Mouse (Mus musculus) hindbrain, embryonic 11.5 days (tissue): ENCODE results near the gene Sec1. TPM values are rescaled to one million over a fixed set of nuclear protein-coding genes. Genes with fewer than 3 reads are reported as not detected.

ENCODE experiments used
- ATAC-seq: fragments of 200-750 bp; cut with Nextera tagmentation; 2 replicates; pipeline ENCODE4 v1.8.0; 2017; ENCODE audit warnings: mild to moderate bottlenecking, moderate TSS enrichment, moderate library complexity; ENCODE audit not compliant: low FRiP score
- DNase-seq: peaks from one replicate; pipeline ENCODE4 v3.0.0-alpha.2; 2015; ENCODE audit warnings: low spot score
- H3K27ac ChIP-seq: fragments of 300-500 bp; sonication (generic); 2 replicates; pipeline ENCODE4 v1.5.1; 2014; ENCODE audit warnings: mild to moderate bottlenecking, low read depth, low read length
- H3K27me3 ChIP-seq: fragments of 300-500 bp; sonication (generic); 2 replicates; pipeline ENCODE4 v1.6.1; 2014; ENCODE audit warnings: mild to moderate bottlenecking, low read length, moderate library complexity, mixed read lengths; ENCODE audit not compliant: control insufficient read depth, insufficient read depth
- H3K36me3 ChIP-seq: fragments of 300-500 bp; sonication (generic); 2 replicates; pipeline ENCODE4 v1.6.1; 2014; ENCODE audit warnings: mild to moderate bottlenecking, low read length, moderate library complexity, mixed read lengths; ENCODE audit not compliant: control insufficient read depth, insufficient read depth
- H3K4me1 ChIP-seq: fragments of 300-500 bp; sonication (generic); replicated peaks from 2 replicates; pipeline ENCODE4 v1.6.1; 2014; ENCODE audit warnings: low read length, mixed read lengths; ENCODE audit not compliant: control insufficient read depth, insufficient read depth
- H3K4me2 ChIP-seq: fragments of 300-500 bp; sonication (generic); replicated peaks from 2 replicates; pipeline ENCODE4 v1.6.1; 2014; ENCODE audit warnings: mild to moderate bottlenecking, low read depth, low read length
- H3K4me3 ChIP-seq: fragments of 300-500 bp; sonication (generic); 2 replicates; pipeline ENCODE4 v1.5.1; 2014; ENCODE audit warnings: low read depth, low read length
- H3K9ac ChIP-seq: fragments of 300-500 bp; sonication (generic); 2 replicates; pipeline ENCODE4 v1.6.1; 2014; ENCODE audit warnings: low read depth, low read length
- H3K9me3 ChIP-seq: fragments of 300-500 bp; sonication (generic); 2 replicates; pipeline ENCODE4 v1.6.1; 2016; ENCODE audit warnings: low read length; ENCODE audit not compliant: control insufficient read depth
- WGBS: fragments of 180-500 bp; shearing (Covaris S2); extraction: QIAGEN DNeasy Blood & Tissue Kit; methylation state at CpG from one replicate; pipeline ENCODE4 v1.1.7; 2014; 5-methylcytosine and 5-hydroxymethylcytosine counted together
- polyA plus RNA-seq: library from polyadenylated mRNA; unstranded; fragments of >200 nt; fragmentation: Nextera tagmentation; extraction: Ambion mirVana; gene quantifications from 2 replicates; pipeline ENCODE4 v1.2.1, GENCODE M21; 2014

Gene Sec1
- 0.29 and 0.75 TPM in 2 replicates for polyA plus RNA-seq

DNA sequence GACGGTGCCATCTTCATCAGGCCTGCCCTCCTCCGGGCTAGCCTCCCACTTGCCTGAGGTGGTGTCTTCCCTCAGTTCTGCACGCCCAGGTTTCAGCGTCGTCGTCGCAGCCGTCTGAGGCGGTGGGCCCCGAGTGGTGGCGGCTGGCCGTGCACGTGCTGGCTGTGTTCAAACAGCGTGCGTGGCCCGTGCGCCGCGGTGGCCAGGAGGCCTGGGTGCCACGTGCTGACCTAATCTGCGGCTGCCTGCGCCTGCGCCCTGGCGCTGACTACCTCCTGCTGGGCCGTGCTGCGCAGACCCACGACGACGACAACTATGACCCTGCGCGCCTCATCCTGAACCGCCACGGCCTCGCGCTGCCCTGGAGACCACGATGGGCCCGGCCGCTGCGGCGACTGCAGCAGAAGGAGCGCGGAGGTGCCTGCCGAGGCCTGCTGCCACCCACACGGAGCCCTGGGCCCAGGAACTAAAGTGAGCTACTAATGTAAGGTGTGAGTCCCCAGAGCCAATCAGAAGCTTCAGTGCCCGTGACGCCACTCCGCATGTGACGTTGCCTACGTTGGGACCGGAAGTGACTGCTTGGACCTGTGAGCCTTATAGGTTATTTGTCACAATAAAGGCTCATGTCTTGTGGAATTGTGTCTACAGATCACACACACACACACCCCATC lies at the start of gene Sec1:
TSS of gene Sec1 (minus strand) at position 482 of the 671 bp plus-strand sequence.
- Histone ChIP-seq H3K27me3 (peaks cover 10% of the 10 kb centered on the region), H3K4me3 (no peak within 1 kb of the TSS), H3K9me3 (no peaks in the 10 kb centered on the region), H3K4me1 (no peaks in the 10 kb centered on the region), H3K4me2 (no peak within 1 kb of the TSS), H3K36me3 (no peaks in the 10 kb centered on the region), H3K27ac (0 out of 2 replicates have a peak within 1 kb of the TSS, but pooled peaks have one; percentile 11), H3K9ac (no peak within 1 kb of the TSS)
- WGBS: 85% methylated on average over 50 of the region's 50 CpGs
- DNase-seq (no peak), ATAC-seq (no peak)

DNA sequence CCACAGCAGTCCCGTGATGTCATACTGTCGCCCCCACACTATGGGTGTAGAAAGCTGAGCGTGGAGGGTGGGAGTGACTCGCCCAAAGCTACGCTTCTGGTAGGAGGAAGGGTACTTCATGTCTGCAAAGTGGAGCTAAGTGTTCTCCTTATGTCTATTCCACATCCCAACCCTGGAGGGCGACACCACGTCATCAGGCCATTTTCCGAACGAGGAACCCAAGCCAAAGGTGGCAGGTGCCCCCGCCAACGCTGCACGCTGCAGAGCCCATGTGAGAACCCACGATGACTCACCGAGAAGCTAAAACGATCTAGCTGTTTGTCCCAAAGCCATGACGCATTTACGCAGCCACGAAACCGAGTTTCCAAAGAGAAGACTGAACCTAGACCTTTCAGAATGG lies 48.1 kb upstream of the Sec1 start:
- no peak overlapping the region for H3K4me2 ChIP-seq
- H3K9ac ChIP-seq: no peak overlapping the region

DNA sequence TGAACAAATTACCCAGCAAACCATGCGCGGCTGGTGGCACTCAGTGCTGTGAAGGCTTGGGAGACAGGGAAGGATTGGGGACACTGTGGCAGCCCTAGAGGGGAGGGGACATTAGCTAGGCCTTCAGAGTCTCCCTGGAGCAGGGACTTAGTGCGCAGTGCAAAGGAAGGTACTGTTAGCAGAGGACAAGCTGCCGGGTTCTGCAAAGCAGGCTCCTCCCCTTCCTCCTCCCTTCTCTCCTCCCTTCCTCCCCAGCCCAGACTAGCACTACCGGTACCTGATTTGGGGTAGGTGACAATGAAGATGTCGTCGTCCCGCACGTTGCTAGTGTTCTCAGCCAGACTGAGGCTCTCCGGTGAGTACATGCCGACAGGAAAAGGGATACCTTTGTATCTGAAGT lies 47.6 kb upstream of the Sec1 start:
- Histone ChIP-seq H3K9ac (no peak overlapping the region), H3K4me2 (no peak overlapping the region), H3K27ac (no peak overlapping the region)

More for the DNA sequence above, 48.1 kb upstream of the Sec1 start:
- H3K27me3 ChIP-seq: no peaks in the 10 kb centered on the region; the same call in 1 of the 2 replicates
- WGBS: 41% methylated on average over 19 of the region's 19 CpGs
- no peaks in the 10 kb centered on the region for H3K4me1 ChIP-seq
- H3K36me3 ChIP-seq: no peaks in the 10 kb centered on the region
- no peaks in the 10 kb centered on the region for H3K9me3 ChIP-seq
- ATAC-seq (no peak), DNase-seq (no peak)
- no peak overlapping the region for H3K27ac ChIP-seq
- no peak overlapping the region for H3K4me3 ChIP-seq

DNA sequence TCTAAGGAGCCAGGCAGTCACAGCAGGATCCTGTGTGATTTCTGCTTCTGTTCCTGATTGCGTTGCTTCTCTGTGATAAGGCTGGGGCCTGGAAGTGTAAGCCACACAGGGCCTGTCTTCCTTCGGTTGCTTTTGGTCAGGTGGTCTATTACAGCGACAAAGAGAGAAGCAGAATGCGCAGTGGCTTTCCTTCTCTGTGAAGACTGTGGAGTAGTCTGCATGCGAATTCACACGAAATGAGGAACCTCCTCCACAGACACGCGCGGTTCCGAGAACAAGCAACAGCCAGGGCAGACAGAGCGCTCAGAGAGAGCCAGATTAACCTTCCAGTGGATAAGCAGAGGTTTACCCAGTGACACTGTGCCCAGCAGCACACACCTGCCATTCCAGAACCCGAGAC lies 47.1 kb upstream of the Sec1 start:
- no peak overlapping the region for H3K4me3 ChIP-seq
- H3K9me3 ChIP-seq: no peaks in the 10 kb centered on the region
- no peak overlapping the region for H3K27ac ChIP-seq
- no peak overlapping the region for H3K4me2 ChIP-seq
- no peak overlapping the region for H3K9ac ChIP-seq
- no peaks in the 10 kb centered on the region for H3K4me1 ChIP-seq
- no peaks in the 10 kb centered on the region for H3K36me3 ChIP-seq
- 88% methylated on average over 12 of the region's 12 CpGs for WGBS
- DNase-seq (no peak), ATAC-seq (no peak)
- no peaks in the 10 kb centered on the region; the same call in 1 of the 2 replicates for H3K27me3 ChIP-seq

More for the DNA sequence above, 47.6 kb upstream of the Sec1 start:
- Histone ChIP-seq H3K27me3 (no peaks in the 10 kb centered on the region; the same call in 1 of the 2 replicates), H3K4me3 (no peak overlapping the region), H3K36me3 (no peaks in the 10 kb centered on the region), H3K9me3 (no peaks in the 10 kb centered on the region), H3K4me1 (no peaks in the 10 kb centered on the region)
- DNase-seq: no peak
- no peak for ATAC-seq
- WGBS: 32% methylated on average over 11 of the region's 11 CpGs

DNA sequence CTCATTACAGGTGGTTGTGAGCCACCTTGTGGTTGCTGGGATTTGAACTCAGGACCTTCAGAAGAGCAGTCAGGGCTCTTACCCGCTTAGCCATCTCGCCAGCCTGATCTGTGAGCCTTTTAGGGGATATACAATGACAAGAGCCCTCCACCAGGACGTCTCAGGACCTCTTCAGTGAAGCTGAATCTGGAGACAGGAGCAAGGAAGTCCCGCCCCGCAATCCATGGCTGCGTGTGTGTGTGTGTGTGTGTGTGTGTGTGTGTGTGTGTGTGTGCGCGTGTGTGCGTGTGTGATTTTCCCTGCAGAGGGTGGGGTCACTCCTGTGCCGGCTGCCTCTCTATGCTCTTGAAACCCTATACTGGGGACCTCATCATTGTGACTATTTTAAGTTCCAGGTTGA lies 45.6 kb upstream of the Sec1 start:
- H3K4me1 ChIP-seq: no peaks in the 10 kb centered on the region
- no peaks in the 10 kb centered on the region for H3K36me3 ChIP-seq
- H3K9ac ChIP-seq: no peak overlapping the region
- H3K4me3 ChIP-seq: no peak overlapping the region
- no peaks in the 10 kb centered on the region; the same call in 1 of the 2 replicates for H3K27me3 ChIP-seq
- H3K27ac ChIP-seq: no peak overlapping the region
- no peak for ATAC-seq
- no peak overlapping the region for H3K4me2 ChIP-seq
- WGBS: 65% methylated on average over 10 of the region's 10 CpGs
- no peak for DNase-seq
- H3K9me3 ChIP-seq: no peaks in the 10 kb centered on the region

DNA sequence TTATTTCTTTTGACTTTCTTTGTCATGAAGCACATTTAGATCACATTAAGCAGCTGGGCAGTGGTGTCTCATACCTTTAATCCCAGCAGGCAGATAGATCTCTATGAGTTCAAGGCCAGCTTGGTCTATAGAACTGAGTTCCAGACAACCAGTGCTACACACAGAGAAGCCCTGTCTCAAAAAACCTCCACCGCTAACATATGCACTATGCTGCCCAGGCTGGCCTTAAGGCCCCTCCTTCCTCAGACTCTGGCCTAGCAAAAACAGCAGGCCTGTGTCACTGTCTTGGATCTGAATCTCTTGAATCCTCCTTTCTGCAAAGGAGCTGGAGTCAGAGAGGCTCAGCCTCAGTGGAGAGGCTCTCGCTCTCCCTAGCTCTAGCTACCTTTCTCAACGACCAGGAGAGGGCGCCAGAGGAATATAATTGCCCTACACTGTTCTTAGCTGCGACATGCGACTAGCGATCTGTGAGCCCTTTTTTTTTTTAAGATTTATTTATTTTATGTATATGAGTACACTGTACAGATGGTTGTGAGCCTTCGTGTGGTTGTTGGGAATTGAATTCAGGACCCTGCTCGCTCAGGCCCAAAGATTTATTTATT lies 45.1 kb upstream of the Sec1 start:
- ATAC-seq: 0 out of 2 replicates have a peak, but pooled peaks have one; percentile 69
- Histone ChIP-seq H3K4me1 (no peaks in the 10 kb centered on the region), H3K9ac (no peak overlapping the region), H3K4me2 (no peak overlapping the region), H3K27me3 (no peaks in the 10 kb centered on the region; the same call in 1 of the 2 replicates), H3K36me3 (no peaks in the 10 kb centered on the region), H3K4me3 (no peak overlapping the region), H3K27ac (no peak overlapping the region), H3K9me3 (no peaks in the 10 kb centered on the region)
- WGBS: 8% methylated on average over 9 of the region's 9 CpGs
- peak; percentile 89 for DNase-seq

DNA sequence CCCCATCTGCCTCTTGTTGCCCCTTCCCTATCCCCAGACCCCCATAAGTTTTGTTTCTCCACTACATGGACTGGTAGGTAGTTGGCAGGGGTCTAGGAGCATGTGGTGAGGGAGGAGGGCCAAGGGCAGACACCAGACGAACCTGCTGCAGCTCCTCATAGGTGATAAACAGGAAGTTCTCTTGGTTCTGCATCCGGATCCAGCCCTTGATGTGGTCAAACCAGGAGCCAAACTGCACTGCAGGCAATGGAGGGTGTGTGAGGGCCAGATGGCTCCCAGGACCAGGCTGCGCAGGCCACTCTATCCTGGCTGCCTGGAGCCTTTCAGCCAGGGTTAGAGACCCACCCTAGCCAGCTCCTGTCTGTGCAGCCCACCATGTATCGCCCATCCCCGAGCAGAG lies 39.3 kb upstream of the Sec1 start:
- H3K4me1 ChIP-seq: no peaks in the 10 kb centered on the region
- no peak for DNase-seq
- no peaks in the 10 kb centered on the region for H3K9me3 ChIP-seq
- 78% methylated on average over 5 of the region's 5 CpGs for WGBS
- no peak for ATAC-seq
- peaks cover 3% of the 10 kb centered on the region; the same call in 1 of the 2 replicates for H3K36me3 ChIP-seq
- H3K4me2 ChIP-seq: no peak overlapping the region
- no peaks in the 10 kb centered on the region for H3K27me3 ChIP-seq
- no peak overlapping the region for H3K4me3 ChIP-seq
- no peak overlapping the region for H3K9ac ChIP-seq
- H3K27ac ChIP-seq: no peak overlapping the region

DNA sequence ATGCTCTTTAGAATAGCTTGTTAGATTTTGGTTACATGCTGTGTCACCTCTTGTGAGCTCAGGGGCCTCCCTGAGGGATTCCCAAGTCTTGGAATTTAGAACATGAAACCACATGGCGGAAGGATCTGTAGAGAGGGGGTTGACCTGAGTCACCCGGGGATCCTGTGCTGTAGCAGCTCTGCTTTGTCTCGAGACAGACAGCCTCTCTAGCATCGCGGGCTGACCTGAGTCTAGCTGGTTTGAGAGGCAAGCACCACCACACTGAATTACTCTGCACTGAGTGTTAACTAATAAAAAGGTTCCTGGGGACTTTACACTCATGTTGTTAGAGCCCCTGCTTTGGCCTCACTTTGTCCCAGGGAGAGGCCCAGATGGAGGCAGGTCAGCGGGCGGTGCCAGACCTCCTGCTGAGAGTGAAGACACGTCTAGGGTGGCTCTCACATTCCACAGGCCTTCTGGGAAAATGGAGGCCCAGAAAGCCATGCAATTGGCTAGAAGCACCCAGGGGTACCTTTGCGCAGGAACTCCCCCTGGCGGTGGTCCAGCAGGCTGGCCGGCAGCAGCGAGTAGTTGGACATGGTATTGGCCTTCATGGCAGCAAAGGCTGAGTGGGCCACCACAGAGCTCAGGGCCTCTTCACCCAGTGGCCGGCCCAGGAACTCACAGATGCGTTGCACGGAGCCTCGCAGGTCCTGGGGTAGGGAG lies 36.7 kb upstream of the Sec1 start:
- Histone ChIP-seq H3K4me3 (no peak overlapping the region), H3K27me3 (no peaks in the 10 kb centered on the region), H3K36me3 (peaks cover 3% of the 10 kb centered on the region; the same call in 1 of the 2 replicates), H3K9ac (no peak overlapping the region), H3K9me3 (no peaks in the 10 kb centered on the region), H3K4me1 (no peaks in the 10 kb centered on the region), H3K27ac (no peak overlapping the region), H3K4me2 (no peak overlapping the region)
- DNase-seq (peak; percentile 72), ATAC-seq (no peak)
- WGBS: 20% methylated on average over 16 of the region's 16 CpGs
